Mouse (Mus musculus) stomach, embryonic 15.5 days (tissue): ENCODE results near the gene Twsg1. TPM values are rescaled to one million over a fixed set of nuclear protein-coding genes. Genes with fewer than 3 reads are reported as not detected.
A peak's percentile ranks its signal among the peaks of the same experiment; 100 is the strongest.

Source experiments
- ATAC-seq: fragments of 200-750 bp; cut with Nextera tagmentation; 2 replicates; pipeline ENCODE4 v1.8.0; 2017; ENCODE audit warnings: low read depth, moderate number of reproducible peaks, moderate TSS enrichment; ENCODE audit not compliant: insufficient read depth, low FRiP score
- H3K27ac ChIP-seq: fragments of 300-500 bp; sonication (generic); 2 replicates; pipeline ENCODE4 v1.5.1; 2015; ENCODE audit warnings: mild to moderate bottlenecking, inconsistent platforms
- H3K27me3 ChIP-seq: fragments of 300-500 bp; sonication (generic); replicated peaks from 2 replicates; pipeline ENCODE4 v1.6.1; 2015; ENCODE audit warnings: inconsistent platforms
- H3K36me3 ChIP-seq: fragments of 300-500 bp; sonication (generic); 2 replicates; pipeline ENCODE4 v1.6.1; 2015; ENCODE audit warnings: inconsistent platforms
- H3K4me1 ChIP-seq: fragments of 300-500 bp; sonication (generic); 2 replicates; pipeline ENCODE4 v1.6.1; 2015; ENCODE audit warnings: inconsistent platforms
- H3K4me2 ChIP-seq: fragments of 300-500 bp; sonication (generic); 2 replicates; pipeline ENCODE4 v1.6.1; 2015; ENCODE audit warnings: mild to moderate bottlenecking, inconsistent platforms
- H3K4me3 ChIP-seq: fragments of 300-500 bp; sonication (generic); replicated peaks from 2 replicates; pipeline ENCODE4 v1.5.1; 2015; ENCODE audit warnings: inconsistent platforms
- H3K9ac ChIP-seq: fragments of 300-500 bp; sonication (generic); 2 replicates; pipeline ENCODE4 v1.6.1; 2015; ENCODE audit warnings: inconsistent platforms
- H3K9me3 ChIP-seq: fragments of 300-500 bp; sonication (generic); 2 replicates; pipeline ENCODE4 v1.6.1; 2016; ENCODE audit warnings: inconsistent platforms
- WGBS: fragments of 180-500 bp; shearing (Covaris S2); methylation state at CpG from one replicate; pipeline ENCODE4 v1.1.7; 2015; 5-methylcytosine and 5-hydroxymethylcytosine counted together
- polyA plus RNA-seq: library from polyadenylated mRNA; unstranded; fragments of >200 nt; fragmentation: Nextera tagmentation; extraction: Ambion mirVana; gene quantifications from 2 replicates; pipeline ENCODE4 v1.2.1, GENCODE M21; 2015

The Twsg1 gene
- polyA plus RNA-seq, 1 experiment from 2014 or later = 118 TPM

DNA sequence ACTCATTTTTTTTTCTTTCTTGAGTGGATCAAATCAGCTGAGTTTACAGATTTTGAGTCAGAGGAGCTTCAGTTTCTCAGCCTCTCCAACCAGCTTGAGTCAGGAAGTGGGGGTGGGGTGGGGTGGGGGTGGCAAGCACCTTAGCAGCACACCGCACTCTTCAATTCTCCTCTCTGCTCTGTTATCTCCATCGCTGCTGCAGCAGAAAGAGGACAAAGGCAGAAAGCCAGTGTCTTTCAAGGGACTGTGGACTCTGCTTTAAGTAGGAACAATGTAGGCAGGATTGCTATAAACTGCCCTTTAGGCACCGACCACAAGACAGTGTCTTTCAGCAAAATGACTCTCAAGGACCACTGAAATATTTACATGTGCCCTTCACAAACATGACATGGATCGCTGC lies 2.9 kb upstream of the Twsg1 start:
- Histone ChIP-seq H3K4me3 (no peak overlapping the region), H3K9me3 (no peaks in the 10 kb centered on the region), H3K9ac (no peak overlapping the region), H3K4me2 (no peak overlapping the region), H3K36me3 (no peaks in the 10 kb centered on the region), H3K27me3 (no peaks in the 10 kb centered on the region), H3K4me1 (peaks cover 10% of the 10 kb centered on the region; the same call in 1 of the 2 replicates), H3K27ac (no peak overlapping the region)
- no peak for ATAC-seq
- WGBS = 68% methylated on average over 4 of the region's 4 CpGs

DNA sequence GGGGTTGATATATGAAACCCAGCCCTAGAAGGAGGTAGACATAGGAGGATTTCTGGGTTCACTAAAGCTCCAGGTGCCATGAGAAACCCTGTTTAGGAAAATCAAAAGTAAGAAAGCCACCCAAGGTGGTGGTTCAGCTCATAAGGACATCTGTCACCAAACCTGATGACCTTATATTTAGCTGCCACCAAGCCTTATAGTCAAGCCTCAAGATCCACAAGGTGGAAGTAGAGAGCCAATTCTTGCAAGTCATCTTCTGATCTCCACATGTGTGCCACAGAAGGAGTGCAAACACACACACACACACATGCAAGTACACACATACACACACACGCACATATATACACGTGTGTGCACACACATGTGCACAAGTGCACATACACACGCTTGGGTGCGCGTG lies 1.1 kb upstream of the Twsg1 start:
- Histone ChIP-seq H3K9me3 (no peaks in the 10 kb centered on the region), H3K4me3 (no peak overlapping the region), H3K27ac (no peak overlapping the region), H3K36me3 (peaks cover 9% of the 10 kb centered on the region; the same call in 1 of the 2 replicates), H3K4me2 (no peak overlapping the region), H3K27me3 (no peaks in the 10 kb centered on the region), H3K4me1 (peaks cover 8% of the 10 kb centered on the region; the same call in 1 of the 2 replicates), H3K9ac (no peak overlapping the region)
- no peak for ATAC-seq
- 89% methylated on average over 5 of the region's 5 CpGs for WGBS

GRCm38 (mm10) chr17:65950183-65950582 lies 843 bp downstream of the Twsg1 start:
- Histone ChIP-seq H3K4me1 (peaks cover 6% of the 10 kb centered on the region; the same call in 1 of the 2 replicates), H3K4me2 (peak overlapping the region; percentile 58), H3K9ac (peak overlapping the region; percentile 83), H3K27ac (peak overlapping the region; percentile 88; the same call in 1 of the 2 replicates), H3K27me3 (no peaks in the 10 kb centered on the region), H3K4me3 (peak overlapping the region; percentile 83), H3K36me3 (peaks cover 18% of the 10 kb centered on the region; the same call in 1 of the 2 replicates), H3K9me3 (no peaks in the 10 kb centered on the region)
- WGBS = 30% methylated on average over 7 of the region's 7 CpGs
- no peak for ATAC-seq

- Histone ChIP-seq H3K27ac (no peak overlapping the region), H3K36me3 (peaks cover 21% of the 10 kb centered on the region; the same call in 1 of the 2 replicates), H3K4me2 (no peak overlapping the region), H3K4me1 (peaks cover 6% of the 10 kb centered on the region; the same call in 1 of the 2 replicates), H3K27me3 (no peaks in the 10 kb centered on the region), H3K9ac (no peak overlapping the region), H3K9me3 (no peaks in the 10 kb centered on the region), H3K4me3 (no peak overlapping the region)
- no peak for ATAC-seq
- 82% methylated on average over 8 of the region's 8 CpGs for WGBS
These were observed 3.7 kb downstream of the Twsg1 start for GRCm38 (mm10) chr17:65947307-65947706.

DNA sequence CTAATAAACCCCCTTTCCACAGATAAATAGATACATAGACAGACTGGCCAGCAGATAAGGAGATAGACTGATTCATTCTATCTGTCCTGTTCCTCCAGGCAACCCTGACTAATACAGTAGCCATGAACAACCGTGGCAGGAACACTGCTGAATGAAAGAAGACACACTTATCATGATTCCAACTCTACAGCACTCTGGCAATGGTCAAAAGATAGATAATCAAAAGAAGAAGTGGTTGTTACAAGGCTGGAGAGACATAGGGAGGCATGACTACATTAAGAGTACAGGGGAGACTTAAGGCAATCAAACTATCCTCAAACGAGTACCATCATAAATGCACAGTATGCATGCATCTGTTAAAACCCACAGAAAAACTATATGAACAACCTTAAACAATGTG lies 5.6 kb downstream of the Twsg1 start:
- ATAC-seq = no peak
- 88% methylated on average over 2 of the region's 2 CpGs for WGBS
- Histone ChIP-seq H3K4me2 (no peak overlapping the region), H3K9ac (no peak overlapping the region), H3K9me3 (no peaks in the 10 kb centered on the region), H3K36me3 (peaks cover 21% of the 10 kb centered on the region; the same call in 1 of the 2 replicates), H3K4me1 (peaks cover 17% of the 10 kb centered on the region), H3K27me3 (no peaks in the 10 kb centered on the region), H3K4me3 (no peak overlapping the region), H3K27ac (no peak overlapping the region)

DNA sequence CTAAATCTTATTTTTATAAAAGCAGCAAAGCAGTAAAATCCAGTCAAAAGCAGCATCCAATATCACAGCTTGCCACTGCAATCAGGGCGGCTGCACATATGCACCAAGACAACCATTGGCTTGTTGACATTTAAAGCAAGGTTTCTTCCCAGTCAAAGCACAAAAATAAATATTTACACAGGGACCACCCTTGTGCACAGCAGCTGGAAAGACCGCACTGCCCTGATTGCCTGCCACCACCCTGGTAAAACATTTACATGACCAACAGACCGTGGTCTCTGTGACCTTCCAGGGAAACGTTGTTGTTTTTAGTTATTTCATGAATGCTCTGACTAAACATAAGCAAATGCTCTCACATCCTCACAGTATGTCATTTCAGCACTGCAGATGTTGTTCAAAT lies 8.6 kb downstream of the Twsg1 start:
- no peaks in the 10 kb centered on the region for H3K27me3 ChIP-seq
- no peaks in the 10 kb centered on the region for H3K9me3 ChIP-seq
- no peak overlapping the region for H3K4me2 ChIP-seq
- 39% methylated on average over 4 of the region's 4 CpGs for WGBS
- ATAC-seq = peak; percentile 66; the same call in 1 of the 2 replicates
- H3K4me1 ChIP-seq = peaks cover 30% of the 10 kb centered on the region
- peaks cover 14% of the 10 kb centered on the region; the same call in 1 of the 2 replicates for H3K36me3 ChIP-seq
- H3K9ac ChIP-seq = no peak overlapping the region
- H3K27ac ChIP-seq = peak overlapping the region; percentile 55; the same call in 1 of the 2 replicates
- H3K4me3 ChIP-seq = no peak overlapping the region

DNA sequence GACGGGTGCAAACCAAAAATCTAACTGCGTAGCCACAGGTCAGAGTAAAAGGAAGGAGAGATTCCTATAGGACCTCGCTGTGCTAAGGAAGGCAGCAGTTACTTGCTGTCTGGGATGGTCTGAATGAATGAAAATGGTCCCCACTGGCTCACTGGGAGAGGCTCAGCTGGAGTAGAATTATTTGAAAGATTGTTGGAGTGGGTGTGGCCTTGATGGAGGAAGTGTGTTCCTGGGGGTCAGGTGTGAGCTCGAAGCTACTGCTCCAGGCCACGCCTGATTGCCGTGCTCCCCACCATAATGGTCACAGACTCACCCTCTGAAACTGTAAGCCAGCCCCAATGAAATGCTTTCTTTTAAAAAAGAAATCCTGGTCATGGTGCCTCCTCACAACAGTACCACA lies 9.8 kb downstream of the Twsg1 start:
- H3K4me1 ChIP-seq = peaks cover 30% of the 10 kb centered on the region
- H3K9me3 ChIP-seq = no peaks in the 10 kb centered on the region
- 63% methylated on average over 6 of the region's 6 CpGs for WGBS
- no peak overlapping the region for H3K9ac ChIP-seq
- ATAC-seq = peak; percentile 36; the same call in 1 of the 2 replicates
- no peak overlapping the region for H3K4me3 ChIP-seq
- H3K4me2 ChIP-seq = no peak overlapping the region
- H3K27ac ChIP-seq = peak overlapping the region; percentile 55
- peaks cover 12% of the 10 kb centered on the region; the same call in 1 of the 2 replicates for H3K36me3 ChIP-seq
- no peaks in the 10 kb centered on the region for H3K27me3 ChIP-seq

GRCm38 (mm10) chr17:65940221-65940620 lies 10.8 kb downstream of the Twsg1 start:
- H3K27ac ChIP-seq = peak overlapping the region; percentile 70

DNA sequence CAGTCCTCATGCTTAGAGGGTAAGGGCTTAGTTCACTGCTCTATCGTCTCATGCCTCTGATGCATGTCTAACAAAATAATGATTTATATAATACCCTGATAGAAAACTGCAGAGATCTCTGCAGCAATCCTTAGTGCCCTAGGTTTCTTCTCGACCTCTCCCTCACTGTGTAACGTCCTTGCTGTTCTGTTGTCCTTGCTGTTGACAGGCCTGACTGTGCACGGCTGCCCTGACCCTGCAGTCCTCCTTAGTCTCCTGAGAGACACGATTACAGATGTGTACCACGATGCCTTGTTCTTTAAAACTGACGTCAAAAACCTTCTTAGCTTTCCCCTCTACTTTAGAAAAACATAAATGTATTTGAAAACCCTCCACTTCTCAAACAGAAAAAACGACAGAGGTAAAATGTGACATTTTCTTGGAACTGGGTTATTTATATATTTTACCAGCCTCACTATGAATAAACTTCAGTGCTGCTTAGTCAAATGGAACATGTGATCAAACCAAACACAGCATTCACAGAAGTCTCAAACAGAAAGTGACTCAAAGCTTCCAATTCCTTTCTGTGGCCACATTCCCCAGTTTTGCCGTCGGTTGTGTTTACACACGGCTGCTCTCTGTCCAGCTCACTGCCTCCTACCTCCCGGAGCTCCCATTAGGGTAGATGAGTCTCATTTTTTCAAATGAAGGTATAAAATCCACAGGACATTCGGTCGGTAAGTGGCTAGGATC lies 11.4 kb downstream of the Twsg1 start:
- 36% methylated on average over 14 of the region's 14 CpGs for WGBS
- Histone ChIP-seq H3K4me3 (no peak overlapping the region), H3K27me3 (no peaks in the 10 kb centered on the region), H3K27ac (peak overlapping the region; percentile 70), H3K9me3 (no peaks in the 10 kb centered on the region), H3K4me1 (peaks cover 30% of the 10 kb centered on the region), H3K36me3 (0 out of 2 replicates have a peak, but pooled peaks cover 7% of the 10 kb centered on the region), H3K9ac (no peak overlapping the region), H3K4me2 (peak overlapping the region; percentile 27; the same call in 1 of the 2 replicates)
- peak; percentile 28; the same call in 1 of the 2 replicates for ATAC-seq

More at GRCm38 (mm10) chr17:65940221-65940620, 10.8 kb downstream of the Twsg1 start:
- Histone ChIP-seq H3K9ac (no peak overlapping the region), H3K4me3 (no peak overlapping the region), H3K36me3 (0 out of 2 replicates have a peak, but pooled peaks cover 10% of the 10 kb centered on the region), H3K9me3 (no peaks in the 10 kb centered on the region), H3K4me1 (peaks cover 30% of the 10 kb centered on the region), H3K4me2 (peak overlapping the region; percentile 27; the same call in 1 of the 2 replicates), H3K27me3 (no peaks in the 10 kb centered on the region)
- ATAC-seq = no peak; the same call in 1 of the 2 replicates
- 58% methylated on average over 12 of the region's 12 CpGs for WGBS

DNA sequence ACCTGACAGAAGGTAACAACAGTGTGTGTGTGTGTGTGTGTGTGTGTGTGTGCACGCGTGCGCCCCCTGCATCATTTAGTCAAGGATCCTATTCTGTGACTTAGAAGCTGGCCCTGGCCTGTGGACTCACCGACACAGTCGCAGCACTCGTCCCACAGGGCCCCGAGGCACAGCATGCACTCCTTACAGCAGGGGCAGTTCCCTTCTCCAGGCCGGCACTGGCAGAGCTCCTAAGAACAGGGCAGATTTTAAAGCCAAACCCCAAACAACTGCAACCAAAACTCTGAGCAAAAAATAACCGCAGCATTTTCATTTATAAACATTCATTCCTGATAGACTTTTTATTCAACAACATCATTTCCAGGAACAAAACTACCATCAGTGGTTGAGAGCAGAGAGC lies 13.4 kb downstream of the Twsg1 start:
- Histone ChIP-seq H3K36me3 (peaks cover 14% of the 10 kb centered on the region), H3K9ac (no peak overlapping the region), H3K4me1 (peaks cover 30% of the 10 kb centered on the region), H3K27me3 (no peaks in the 10 kb centered on the region), H3K9me3 (no peaks in the 10 kb centered on the region), H3K27ac (no peak overlapping the region), H3K4me3 (no peak overlapping the region), H3K4me2 (no peak overlapping the region)
- 92% methylated on average over 9 of the region's 9 CpGs for WGBS
- ATAC-seq = no peak

- Histone ChIP-seq H3K9ac (no peak overlapping the region), H3K4me3 (no peak overlapping the region), H3K27ac (no peak overlapping the region), H3K9me3 (no peaks in the 10 kb centered on the region), H3K27me3 (no peaks in the 10 kb centered on the region), H3K36me3 (peaks cover 14% of the 10 kb centered on the region), H3K4me1 (peaks cover 20% of the 10 kb centered on the region), H3K4me2 (no peak overlapping the region)
- no peak for ATAC-seq
- WGBS = 95% methylated on average over 2 of the region's 2 CpGs
These were observed 17.3 kb downstream of the Twsg1 start for GRCm38 (mm10) chr17:65933741-65934140.

DNA sequence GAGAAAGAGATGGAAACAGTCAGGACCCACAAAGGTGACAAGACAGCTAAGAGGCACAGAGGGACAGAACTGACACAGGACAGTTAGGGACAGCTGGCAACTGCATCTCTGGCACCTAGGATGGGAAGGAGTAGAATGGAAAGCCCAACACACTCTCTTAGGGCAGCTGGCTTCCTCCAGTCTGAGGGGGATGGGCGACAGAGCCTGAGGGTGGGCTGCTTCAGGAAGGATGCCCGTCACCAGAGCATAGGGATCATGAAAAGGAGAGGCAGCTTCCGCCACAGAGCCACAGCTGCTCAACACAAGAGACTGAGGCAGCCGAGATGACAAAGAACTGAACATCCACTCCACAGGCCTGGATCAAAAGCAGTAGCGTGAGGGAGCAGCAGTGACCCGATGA lies 19.5 kb downstream of the Twsg1 start:
- Histone ChIP-seq H3K4me2 (no peak overlapping the region), H3K27ac (peak overlapping the region; percentile 3; the same call in 1 of the 2 replicates), H3K27me3 (no peaks in the 10 kb centered on the region), H3K4me1 (peaks cover 15% of the 10 kb centered on the region), H3K9ac (no peak overlapping the region), H3K4me3 (no peak overlapping the region), H3K36me3 (peaks cover 16% of the 10 kb centered on the region), H3K9me3 (no peaks in the 10 kb centered on the region)
- 66% methylated on average over 6 of the region's 6 CpGs for WGBS
- no peak for ATAC-seq
